Mouse (Mus musculus): ENCODE results near the gene C1qtnf1. TPM values are rescaled to one million over a fixed set of nuclear protein-coding genes. Genes with fewer than 3 reads are reported as not detected.

The C1qtnf1 gene
- not detected for total RNA-seq (2023)

GRCm38 (mm10) chr11:118427986-118428385 is at the start of gene C1qtnf1:
C1qtnf1 (plus strand) TSS chr11:118428203.

GRCm38 (mm10) chr11:118401760-118402280 is 26.2 kb upstream of the C1qtnf1 start, which contains the start of gene Lgals3bp:
Lgals3bp (minus strand) TSS chr11:118402092.

GRCm38 (mm10) chr11:118418834-118419504 is 9.0 kb upstream of the C1qtnf1 start, which contains the start of gene Cant1:
Cant1 (minus strand) TSS chr11:118419086.

GRCm38 (mm10) chr11:118476396-118477373 is 48.7 kb downstream of the C1qtnf1 start, which contains the start of gene Engase:
Engase (plus strand) TSS chr11:118476829.

Other genes starting within 250 kb of the C1qtnf1 start
- 100 to 1,000 TPM; 183 to 198 TPM for gene Cyth1, start 179.6 kb upstream of the C1qtnf1 start, total RNA-seq (2023)
- 10 to 100 TPM; 67.6 to 68.1 TPM for gene Usp36, start 138.0 kb upstream of the C1qtnf1 start, total RNA-seq (2023)
- gene Cep295nl, start 85.7 kb upstream of the C1qtnf1 start, total RNA-seq (2023), result 1 to 10 TPM; 4.7 to 6.6 TPM
- gene Timp2, start 72.5 kb upstream of the C1qtnf1 start, total RNA-seq (2023), result 10 to 100 TPM; 52.5 to 60.8 TPM
- gene Lgals3bp, start 26.1 kb upstream of the C1qtnf1 start, total RNA-seq (2023), result 100 to 1,000 TPM; 105 to 130 TPM
- gene Cant1, start 9.1 kb upstream of the C1qtnf1 start, total RNA-seq (2023), result 10 to 100 TPM; 54.3 to 55.9 TPM
- 10 to 100 TPM; 11.9 to 12.5 TPM for gene Engase, start 48.6 kb downstream of the C1qtnf1 start, total RNA-seq (2023)